Mouse (Mus musculus) B cell, adult 62 days (primary cell): Measurements from ENCODE around the gene Ndufa8. TPM values are rescaled to one million over a fixed set of nuclear protein-coding genes. Genes with fewer than 3 reads are reported as not detected.

Experiments used
- total RNA-seq: library from RNA; stranded (reverse); gene quantifications from 4 replicates; pipeline ENCODE4 v1.2.4, GENCODE M21; 2023

Ndufa8 gene
- 37.4 to 43.2 TPM (median 38.7 TPM) in 4 replicates for total RNA-seq

GRCm38 (mm10) chr2:36048748-36049566 lies at the start of gene Ndufa8, which contains the start of gene Morn5:
Gene Ndufa8, minus strand, starts transcription at chr2:36049406.
Gene Morn5, plus strand, starts transcription at chr2:36049458.

Other genes with a start within 250 kb of the Ndufa8 start
- 0.60 to 1.2 TPM (median 0.84 TPM) in 4 replicates for gene Ttll11, start 69.5 kb downstream of the Ndufa8 start, total RNA-seq
- not detected in 4 replicates for gene Morn5, start 52 bp upstream of the Ndufa8 start, total RNA-seq
- not detected in 4 replicates for gene Lhx6, start 56.0 kb upstream of the Ndufa8 start, total RNA-seq
- gene Mrrf, start 87.0 kb upstream of the Ndufa8 start, total RNA-seq, result 7.8 to 17.3 TPM (median 13.8 TPM) in 4 replicates
- gene Rbm18, start 87.4 kb upstream of the Ndufa8 start, total RNA-seq, result 40.8 to 45.5 TPM (median 42.9 TPM) in 4 replicates
- 0.97 to 4.4 TPM (median 1.7 TPM) in 4 replicates for gene Ptgs1, start 181.0 kb upstream of the Ndufa8 start, total RNA-seq